Mouse (Mus musculus) ES-E14 (cell line): Measurements from ENCODE around the gene Epn3. TPM values are rescaled to one million over a fixed set of nuclear protein-coding genes. Genes with fewer than 3 reads are reported as not detected.

Experiments used
- DNase-seq: peaks from one replicate; pipeline ENCODE4 v3.0.0-alpha.2; 2013; ENCODE audit warnings: low read depth, low spot score
- H3K27ac ChIP-seq: 2 replicates; pipeline ENCODE4 v1.5.1; 2012; ENCODE audit warnings: low read depth, mild to moderate bottlenecking, low read length, moderate library complexity, mixed read lengths; ENCODE audit not compliant: poor library complexity, insufficient read depth, severe bottlenecking
- H3K36me3 ChIP-seq: 2 replicates; pipeline ENCODE4 v1.6.1; 2012; ENCODE audit warnings: mild to moderate bottlenecking, low read length, moderate library complexity, mixed read lengths; ENCODE audit not compliant: control insufficient read depth, poor library complexity, insufficient read depth, severe bottlenecking
- H3K4me1 ChIP-seq, 2 experiments: fragments of 150-350 bp in 1 of 2; sonication (generic) in 1 of 2; 2 replicates each; pipeline ENCODE4 v1.6.1; 2012; ENCODE audit warnings: low read length in 2 of 2, mild to moderate bottlenecking in 1 of 2, mixed read lengths in 1 of 2; ENCODE audit not compliant: control insufficient read depth in 2 of 2, insufficient read depth in 2 of 2, poor library complexity in 1 of 2
- H3K4me3 ChIP-seq, 2 experiments: fragments of 150-350 bp in 1 of 2; sonication (generic) in 1 of 2; 2 replicates each; pipeline ENCODE4 v1.5.1; 2012; ENCODE audit warnings: low read length in 2 of 2, low read depth in 1 of 2, mild to moderate bottlenecking in 1 of 2, mixed read lengths in 1 of 2; ENCODE audit not compliant: insufficient read depth in 1 of 2, poor library complexity in 1 of 2, severe bottlenecking in 1 of 2
- H3K9ac ChIP-seq: 2 replicates; pipeline ENCODE4 v1.6.1; 2012; ENCODE audit warnings: low read depth, mild to moderate bottlenecking, low read length, mixed read lengths; ENCODE audit not compliant: poor library complexity, insufficient read depth, severe bottlenecking
- H3K9me3 ChIP-seq: fragments of 150-350 bp; sonication (generic); 2 replicates; pipeline ENCODE4 v1.6.1; 2012; ENCODE audit warnings: low read depth, mild to moderate bottlenecking, low read length; ENCODE audit not compliant: control insufficient read depth, insufficient read depth
- CHD2 ChIP-seq: IDR thresholded peaks from 2 replicates; pipeline ENCODE4 v1.6.1; 2014; ENCODE audit warnings: mild to moderate bottlenecking, low read depth, low read length, inconsistent platforms
- HCFC1 ChIP-seq: IDR thresholded peaks from 2 replicates; pipeline ENCODE4 v1.6.1; 2012; ENCODE audit warnings: low read length, inconsistent platforms, borderline replicate concordance; ENCODE audit not compliant: insufficient read depth
- MAFK ChIP-seq: IDR thresholded peaks from 2 replicates; pipeline ENCODE4 v1.6.1; 2014; ENCODE audit warnings: mild to moderate bottlenecking, low read depth, low read length, inconsistent platforms; ENCODE audit not compliant: insufficient read depth
- ZC3H11A ChIP-seq: IDR thresholded peaks from 2 replicates; pipeline ENCODE4 v1.6.1; 2012; ENCODE audit warnings: low read depth, mild to moderate bottlenecking, inconsistent platforms, low read length, borderline replicate concordance
- ZNF384 ChIP-seq: IDR thresholded peaks from 2 replicates; pipeline ENCODE4 v1.6.1; 2012; ENCODE audit warnings: low read depth, low read length, inconsistent platforms
- in situ Hi-C, 2 experiments: fragments of 600-800 bp; cut with MboI; formaldehyde crosslinking; loops; one replicate each; pipeline ENCODE4 v1.15.1; 2025; ENCODE audit warnings: low sequenced_read_pairs in 2 of 2, inconsistent platforms in 1 of 2; ENCODE audit not compliant: unreplicated experiment in 2 of 2
- total RNA-seq: library from RNA; depleted of rRNA; stranded (reverse); fragments of 300-350 nt; gene quantifications from 2 replicates; pipeline ENCODE4 v1.2.3, GENCODE M21; 2012; rRNA removed

Gene Epn3
- 0.48 and 1.7 TPM in 2 replicates for total RNA-seq

- no peak for TF ChIP-seq CHD2
- TF ChIP-seq HCFC1: no peak
- H3K4me1 ChIP-seq: peaks cover 2 to 19% of the 10 kb centered on the region in 2 experiments; a peak in 2 of 4 replicates
- no peaks in the 10 kb centered on the region for H3K36me3 ChIP-seq
- no peak for DNase-seq
- H3K4me3 ChIP-seq: peak within 1 kb of the TSS; percentile 36 to 51; a peak in 3 of 4 replicates
- no peaks in the 10 kb centered on the region for H3K9me3 ChIP-seq
- H3K9ac ChIP-seq: no peak within 1 kb of the TSS
- in situ Hi-C loops: loop anchor here in 1 of 2 experiments (10.0 kb wide), 1 partner anchor 365 kb away; no protein-coding TSS in a partner anchor
- no peak within 1 kb of the TSS for H3K27ac ChIP-seq
Observed at GRCm38 (mm10) chr11:94499661-94500152, at the start of gene Epn3. Epn3 (minus strand) TSS chr11:94499974.

GRCm38 (mm10) chr11:94548888-94549690 lies 49.3 kb upstream of the Epn3 start, which contains the start of gene Rsad1:
Rsad1 (minus strand) TSS chr11:94549255.
- no peak within 1 kb of the TSS for H3K27ac ChIP-seq
- peaks cover 0 to 6% of the 10 kb centered on the region in 2 experiments; a peak in 1 of 4 replicates for H3K4me1 ChIP-seq
- H3K36me3 ChIP-seq: no peaks in the 10 kb centered on the region
- peak within 1 kb of the TSS; percentile 82 for H3K9ac ChIP-seq
- H3K4me3 ChIP-seq: peak within 1 kb of the TSS; percentile 76 to 81
- H3K9me3 ChIP-seq: no peaks in the 10 kb centered on the region
- in situ Hi-C loops: no loop called here
- DNase-seq: peak; percentile 82
- no peak for TF ChIP-seq ZNF384
- TF ChIP-seq MAFK: no peak
- TF ChIP-seq HCFC1: no peak
- TF ChIP-seq CHD2: no peak
- TF ChIP-seq ZC3H11A: no peak

GRCm38 (mm10) chr11:94548041-94548784 lies 48.4 kb upstream of the Epn3 start:
- Histone ChIP-seq H3K36me3 (no peaks in the 10 kb centered on the region), H3K4me1 (peaks cover 0 to 6% of the 10 kb centered on the region in 2 experiments; a peak in 1 of 4 replicates), H3K4me3 (peak overlapping the region; percentile 76 to 81), H3K9ac (peak overlapping the region; percentile 82), H3K9me3 (no peaks in the 10 kb centered on the region), H3K27ac (no peak overlapping the region)
- in situ Hi-C loops: no loop called here
- TF ChIP-seq HCFC1 (no peak), MAFK (no peak), ZC3H11A (no peak), CHD2 (no peak), ZNF384 (no peak)
- DNase-seq: no peak

- Histone ChIP-seq H3K4me3 (no peak overlapping the region), H3K27ac (no peak overlapping the region), H3K4me1 (peaks cover 0 to 6% of the 10 kb centered on the region in 2 experiments; a peak in 1 of 4 replicates), H3K9me3 (no peaks in the 10 kb centered on the region), H3K9ac (no peak overlapping the region), H3K36me3 (no peaks in the 10 kb centered on the region)
- DNase-seq: no peak
- in situ Hi-C loops: no loop called here
- no peak for TF ChIP-seq ZNF384
- TF ChIP-seq MAFK: no peak
Observed at GRCm38 (mm10) chr11:94547271-94547670, 47.5 kb upstream of the Epn3 start.
